Mouse (Mus musculus): ENCODE data around the gene Rps6kc1. TPM values are rescaled to one million over a fixed set of nuclear protein-coding genes. Genes with fewer than 3 reads are reported as not detected.

Gene Rps6kc1
- total RNA-seq, 2 experiments from 2014 or later: 66.6 to 74.9 TPM

DNA sequence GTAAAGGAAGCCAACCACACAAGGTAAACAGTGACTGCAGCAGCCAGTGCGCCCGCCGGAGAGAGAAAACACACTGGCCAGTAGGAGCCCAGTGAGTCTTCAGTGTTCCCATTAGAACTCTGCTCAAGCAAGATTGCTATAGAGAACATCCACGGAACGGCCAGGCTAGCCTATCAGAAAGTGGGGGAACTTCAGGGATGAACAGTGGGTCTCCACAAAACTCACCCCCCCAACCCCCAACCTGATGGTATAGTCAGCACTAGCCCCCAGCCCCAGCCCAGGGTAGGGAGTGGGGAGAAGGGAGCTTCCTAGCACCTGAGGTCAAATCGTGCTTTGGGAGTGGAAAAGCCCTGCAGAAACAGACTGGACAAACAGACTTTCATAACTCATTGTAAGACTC lies 258.5 kb downstream of the Rps6kc1 start:
- intact Hi-C loops (cut with DNase I): no loop called here
- no peak for DNase-seq

Other genes with a start within 250 kb of the Rps6kc1 start
- 10 to 100 TPM; 58.2 to 60.0 TPM for gene Angel2, start 13.3 kb upstream of the Rps6kc1 start, total RNA-seq (2021)
- 10 to 100 TPM; 63.8 to 72.2 TPM for gene Vash2, start 67.5 kb upstream of the Rps6kc1 start, total RNA-seq (2021)
- gene Flvcr1, start 114.4 kb upstream of the Rps6kc1 start, total RNA-seq (2021): 10 to 100 TPM; 27.0 to 27.6 TPM
- gene Spata45, start 124.9 kb upstream of the Rps6kc1 start, total RNA-seq (2021): not detected
- gene Tatdn3, start 151.2 kb upstream of the Rps6kc1 start, total RNA-seq (2021): 10 to 100 TPM; 15.2 to 17.1 TPM
- 1 to 10 TPM; 2.3 to 2.7 TPM for gene Nsl1, start 151.2 kb upstream of the Rps6kc1 start, total RNA-seq (2021)
- gene Batf3, start 186.1 kb upstream of the Rps6kc1 start, total RNA-seq (2021): 1 to 10 TPM in 1 of 2 experiments, under 1 TPM in 1; 0.62 to 1.2 TPM